Mouse (Mus musculus): Measurements from ENCODE around the gene Ptbp1. TPM values are rescaled to one million over a fixed set of nuclear protein-coding genes. Genes with fewer than 3 reads are reported as not detected.
"Not testable (repeated sequence)": the region's sequence is repeated elsewhere in the genome, so short reads cannot be mapped to it uniquely, and the experiment has no call there.

The Ptbp1 gene
- polyA plus RNA-seq, 1 experiment: 251 TPM

DNA sequence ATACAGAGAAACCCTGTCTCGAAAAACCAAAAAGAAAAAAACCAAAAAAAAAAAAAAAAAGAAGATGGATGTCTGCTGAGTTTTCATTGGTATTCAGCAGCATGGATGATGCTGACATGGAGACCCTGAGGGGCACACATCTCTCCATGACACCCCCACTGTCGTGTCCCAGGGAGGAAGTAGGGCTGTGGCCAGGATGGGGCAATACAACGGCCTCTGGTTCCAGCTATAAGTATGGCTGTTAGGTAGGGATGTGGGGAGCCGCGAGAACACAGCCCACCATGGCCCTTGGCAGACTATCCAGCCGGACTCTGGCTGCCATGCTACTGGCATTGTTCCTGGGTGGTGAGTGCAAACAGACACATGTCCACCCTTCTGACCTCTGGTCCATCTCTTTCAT, 31.8 kb downstream of the Ptbp1 start, which contains the start of gene Elane:
Gene Elane, plus strand, starts transcription at position 194 of the 400 bp plus-strand sequence.
- H3K27me3 ChIP-seq (ENCODE audit: control insufficient read depth, insufficient read depth, low read length): 0 out of 2 replicates have a peak, but pooled peaks cover 2% of the 10 kb centered on the region
- TF ChIP-seq POLR2A (IDR thresholded peaks at IDR 0.05; ENCODE audit: low read depth, low read length) (no peak), CTCF (IDR thresholded peaks at IDR 0.05; ENCODE audit: extremely low read depth, insufficient read depth, insufficient read length, insufficient replicate concordance) (no peak)
- no peak within 1 kb of the TSS for H3K27ac ChIP-seq (ENCODE audit: insufficient read depth, low read length)
- no peak within 1 kb of the TSS for H3K4me3 ChIP-seq (ENCODE audit: extremely low read depth, insufficient read depth, insufficient read length)
- no peaks in the 10 kb centered on the region for H3K36me3 ChIP-seq (ENCODE audit: control insufficient read depth, insufficient read depth, low read length)
- WGBS: 70% methylated on average over 6 of the region's 6 CpGs
- H3K4me1 ChIP-seq (ENCODE audit: control insufficient read depth, insufficient read depth, insufficient read length): peaks cover 7% of the 10 kb centered on the region
- no peak for DNase-seq (ENCODE audit: low read depth in 1 of 2, low spot score in 2 of 2)

- Histone ChIP-seq H3K4me3 (ENCODE audit: extremely low read depth, insufficient read depth, insufficient read length) (no peak overlapping the region), H3K27me3 (ENCODE audit: control insufficient read depth, insufficient read depth, low read length) (0 out of 2 replicates have a peak, but pooled peaks cover 2% of the 10 kb centered on the region), H3K36me3 (ENCODE audit: control insufficient read depth, insufficient read depth, low read length) (no peaks in the 10 kb centered on the region), H3K27ac (ENCODE audit: insufficient read depth, low read length) (no peak overlapping the region), H3K4me1 (ENCODE audit: control insufficient read depth, insufficient read depth, insufficient read length) (peaks cover 5% of the 10 kb centered on the region)
- TF ChIP-seq POLR2A (IDR thresholded peaks at IDR 0.05; ENCODE audit: low read depth, low read length) (no peak), CTCF (IDR thresholded peaks at IDR 0.05; ENCODE audit: extremely low read depth, insufficient read depth, insufficient read length, insufficient replicate concordance) (no peak)
- 92% methylated on average over 8 of the region's 8 CpGs for WGBS
- no peak for DNase-seq (ENCODE audit: low read depth in 1 of 2, low spot score in 2 of 2)
Observed at GRCm38 (mm10) chr10:79886611-79887010, 32.4 kb downstream of the Ptbp1 start.

GRCm38 (mm10) chr10:79889386-79889785, 35.2 kb downstream of the Ptbp1 start:
- Histone ChIP-seq H3K27me3 (ENCODE audit: control insufficient read depth, insufficient read depth, low read length) (no peaks in the 10 kb centered on the region), H3K4me1 (ENCODE audit: control insufficient read depth, insufficient read depth, insufficient read length) (no peaks in the 10 kb centered on the region), H3K27ac (ENCODE audit: insufficient read depth, low read length) (no peak overlapping the region), H3K4me3 (ENCODE audit: extremely low read depth, insufficient read depth, insufficient read length) (no peak overlapping the region), H3K36me3 (ENCODE audit: control insufficient read depth, insufficient read depth, low read length) (no peaks in the 10 kb centered on the region)
- no peak for DNase-seq (ENCODE audit: low read depth in 1 of 2, low spot score in 2 of 2)
- TF ChIP-seq CTCF (IDR thresholded peaks at IDR 0.05; ENCODE audit: extremely low read depth, insufficient read depth, insufficient read length, insufficient replicate concordance): no peak
- TF ChIP-seq POLR2A (IDR thresholded peaks at IDR 0.05; ENCODE audit: low read depth, low read length): no peak
- 17% methylated on average over 2 of the region's 2 CpGs for whole genome bisulfite sequencing

GRCm38 (mm10) chr10:79890670-79891069, 36.4 kb downstream of the Ptbp1 start, which contains the start of gene Cfd:
Gene Cfd, plus strand, starts transcription at chr10:79890853.
- H3K27ac ChIP-seq (ENCODE audit: insufficient read depth, low read length): no peak within 1 kb of the TSS; the same call in 1 of the 2 replicates
- peaks cover 3% of the 10 kb centered on the region; the same call in 1 of the 2 replicates for H3K36me3 ChIP-seq (ENCODE audit: control insufficient read depth, insufficient read depth, low read length)
- TF ChIP-seq CTCF (IDR thresholded peaks at IDR 0.05; ENCODE audit: extremely low read depth, insufficient read depth, insufficient read length, insufficient replicate concordance) (no peak), POLR2A (IDR thresholded peaks at IDR 0.05; ENCODE audit: low read depth, low read length) (no peak)
- no peak within 1 kb of the TSS for H3K4me3 ChIP-seq (ENCODE audit: extremely low read depth, insufficient read depth, insufficient read length)
- DNase-seq (ENCODE audit: low read depth in 1 of 2, low spot score in 2 of 2): no peak
- no peaks in the 10 kb centered on the region for H3K4me1 ChIP-seq (ENCODE audit: control insufficient read depth, insufficient read depth, insufficient read length)
- 75% methylated on average over 5 of the region's 5 CpGs for WGBS
- H3K27me3 ChIP-seq (ENCODE audit: control insufficient read depth, insufficient read depth, low read length): no peaks in the 10 kb centered on the region

GRCm38 (mm10) chr10:79892451-79893118, 38.4 kb downstream of the Ptbp1 start:
- not testable (repeated sequence) for H3K4me1 ChIP-seq (ENCODE audit: control insufficient read depth, insufficient read depth, insufficient read length); H3K27me3 ChIP-seq (ENCODE audit: control insufficient read depth, insufficient read depth, low read length); H3K4me3 ChIP-seq (ENCODE audit: extremely low read depth, insufficient read depth, insufficient read length); H3K27ac ChIP-seq (ENCODE audit: insufficient read depth, low read length)
- peak; percentile 47 to 76 for DNase-seq (ENCODE audit: low read depth in 1 of 2, low spot score in 2 of 2)
- TF ChIP-seq CTCF (IDR thresholded peaks at IDR 0.05; ENCODE audit: extremely low read depth, insufficient read depth, insufficient read length, insufficient replicate concordance): peak; percentile 86
- 48% methylated on average over 22 of the region's 22 CpGs for WGBS
- H3K36me3 ChIP-seq (ENCODE audit: control insufficient read depth, insufficient read depth, low read length): peaks cover 12% of the 10 kb centered on the region

- no peak for DNase-seq (ENCODE audit: low read depth in 1 of 2, low spot score in 2 of 2)
- Histone ChIP-seq H3K4me1 (ENCODE audit: control insufficient read depth, insufficient read depth, insufficient read length) (peaks cover 11% of the 10 kb centered on the region; the same call in 1 of the 2 replicates), H3K27ac (ENCODE audit: insufficient read depth, low read length) (no peak overlapping the region), H3K27me3 (ENCODE audit: control insufficient read depth, insufficient read depth, low read length) (no peaks in the 10 kb centered on the region), H3K36me3 (ENCODE audit: control insufficient read depth, insufficient read depth, low read length) (peaks cover 15% of the 10 kb centered on the region), H3K4me3 (ENCODE audit: extremely low read depth, insufficient read depth, insufficient read length) (no peak overlapping the region)
- TF ChIP-seq POLR2A (IDR thresholded peaks at IDR 0.05; ENCODE audit: low read depth, low read length) (no peak), CTCF (IDR thresholded peaks at IDR 0.05; ENCODE audit: extremely low read depth, insufficient read depth, insufficient read length, insufficient replicate concordance) (no peak)
- WGBS: 88% methylated on average over 16 of the region's 16 CpGs
Observed at GRCm38 (mm10) chr10:79896306-79896705, 42.1 kb downstream of the Ptbp1 start.

- Histone ChIP-seq H3K27ac (ENCODE audit: insufficient read depth, low read length) (no peak overlapping the region), H3K4me3 (ENCODE audit: extremely low read depth, insufficient read depth, insufficient read length) (no peak overlapping the region), H3K27me3 (ENCODE audit: control insufficient read depth, insufficient read depth, low read length) (no peaks in the 10 kb centered on the region), H3K4me1 (ENCODE audit: control insufficient read depth, insufficient read depth, insufficient read length) (peaks cover 11% of the 10 kb centered on the region; the same call in 1 of the 2 replicates), H3K36me3 (ENCODE audit: control insufficient read depth, insufficient read depth, low read length) (peaks cover 15% of the 10 kb centered on the region)
- TF ChIP-seq POLR2A (IDR thresholded peaks at IDR 0.05; ENCODE audit: low read depth, low read length) (no peak), CTCF (IDR thresholded peaks at IDR 0.05; ENCODE audit: extremely low read depth, insufficient read depth, insufficient read length, insufficient replicate concordance) (no peak)
- no peak for DNase-seq (ENCODE audit: low read depth in 1 of 2, low spot score in 2 of 2)
- WGBS: 83% methylated on average over 13 of the region's 13 CpGs
Observed at GRCm38 (mm10) chr10:79896814-79897213, 42.6 kb downstream of the Ptbp1 start.

All from spleen, adult 2 months (tissue).